Mouse (Mus musculus) midbrain, embryonic 16.5 days (tissue): ENCODE measurements around the gene Pbx1. TPM values are rescaled to one million over a fixed set of nuclear protein-coding genes. Genes with fewer than 3 reads are reported as not detected.

Source experiments
- ATAC-seq: fragments of 200-750 bp; cut with Nextera tagmentation; 2 replicates; pipeline ENCODE4 v1.8.0; 2017; ENCODE audit warnings: moderate TSS enrichment
- H3K27ac ChIP-seq: fragments of 300-500 bp; sonication (generic); 2 replicates; pipeline ENCODE4 v1.5.1; 2014; ENCODE audit warnings: mild to moderate bottlenecking, low read length, mixed read lengths
- H3K27me3 ChIP-seq: fragments of 300-500 bp; sonication (generic); 2 replicates; pipeline ENCODE4 v1.6.1; 2014; ENCODE audit warnings: low read depth, low read length, mixed read lengths; ENCODE audit not compliant: control insufficient read depth, insufficient read depth
- H3K36me3 ChIP-seq: fragments of 300-500 bp; sonication (generic); 2 replicates; pipeline ENCODE4 v1.6.1; 2014; ENCODE audit warnings: mild to moderate bottlenecking, low read length, moderate library complexity, mixed read lengths; ENCODE audit not compliant: control insufficient read depth, insufficient read depth
- H3K4me1 ChIP-seq: fragments of 300-500 bp; sonication (generic); 2 replicates; pipeline ENCODE4 v1.6.1; 2014; ENCODE audit warnings: mild to moderate bottlenecking, low read length, mixed read lengths; ENCODE audit not compliant: control insufficient read depth, insufficient read depth
- H3K4me2 ChIP-seq: fragments of 300-500 bp; sonication (generic); 2 replicates; pipeline ENCODE4 v1.6.1; 2014; ENCODE audit warnings: mild to moderate bottlenecking, low read length, mixed read lengths
- H3K4me3 ChIP-seq: fragments of 300-500 bp; sonication (generic); 2 replicates; pipeline ENCODE4 v1.5.1; 2014; ENCODE audit warnings: low read depth, mild to moderate bottlenecking, low read length, moderate library complexity, mixed read lengths
- H3K9ac ChIP-seq: fragments of 300-500 bp; sonication (generic); 2 replicates; pipeline ENCODE4 v1.6.1; 2014; ENCODE audit warnings: low read depth, low read length, mixed read lengths
- H3K9me3 ChIP-seq: fragments of 300-500 bp; sonication (generic); replicated peaks from 2 replicates; pipeline ENCODE4 v1.6.1; 2014; ENCODE audit warnings: mild to moderate bottlenecking, low read length, mixed read lengths; ENCODE audit not compliant: control insufficient read depth, poor library complexity, severe bottlenecking
- WGBS: fragments of 180-500 bp; shearing (Covaris S2); extraction: QIAGEN DNeasy Blood & Tissue Kit; methylation state at CpG from one replicate; pipeline ENCODE4 v1.1.7; 2014; 5-methylcytosine and 5-hydroxymethylcytosine counted together
- polyA plus RNA-seq: library from polyadenylated mRNA; unstranded; fragments of >200 nt; fragmentation: Nextera tagmentation; extraction: Ambion mirVana; gene quantifications from 2 replicates; pipeline ENCODE4 v1.2.1, GENCODE M21; 2015

The Pbx1 gene
- polyA plus RNA-seq, 1 experiment from 2014 or later: 71.8 TPM

GRCm38 (mm10) chr1:168133696-168134095, 298.4 kb downstream of the Pbx1 start:
- no peak overlapping the region for H3K9ac ChIP-seq
- H3K27ac ChIP-seq: no peak overlapping the region
- H3K9me3 ChIP-seq: no peaks in the 10 kb centered on the region
- peaks cover 5% of the 10 kb centered on the region; the same call in 1 of the 2 replicates for H3K4me1 ChIP-seq
- no peak for ATAC-seq
- no peaks in the 10 kb centered on the region for H3K36me3 ChIP-seq
- H3K4me3 ChIP-seq: no peak overlapping the region
- no peaks in the 10 kb centered on the region for H3K27me3 ChIP-seq
- no peak overlapping the region for H3K4me2 ChIP-seq

GRCm38 (mm10) chr1:168128004-168128403, 304.1 kb downstream of the Pbx1 start:
- no peak overlapping the region for H3K27ac ChIP-seq

GRCm38 (mm10) chr1:168124643-168125490, 307.2 kb downstream of the Pbx1 start:
- WGBS: 52% methylated on average over 5 of the region's 5 CpGs
- Histone ChIP-seq H3K27me3 (no peaks in the 10 kb centered on the region), H3K27ac (no peak overlapping the region), H3K4me3 (no peak overlapping the region), H3K36me3 (no peaks in the 10 kb centered on the region; the same call in 1 of the 2 replicates), H3K9me3 (no peaks in the 10 kb centered on the region), H3K4me1 (peaks cover 6% of the 10 kb centered on the region), H3K4me2 (no peak overlapping the region), H3K9ac (no peak overlapping the region)
- no peak for ATAC-seq

More at GRCm38 (mm10) chr1:168128004-168128403, 304.1 kb downstream of the Pbx1 start:
- Histone ChIP-seq H3K4me2 (no peak overlapping the region), H3K36me3 (no peaks in the 10 kb centered on the region), H3K9ac (0 out of 2 replicates have a peak overlapping the region, but pooled peaks have one; percentile 12), H3K4me3 (no peak overlapping the region), H3K27me3 (no peaks in the 10 kb centered on the region), H3K4me1 (peaks cover 6% of the 10 kb centered on the region), H3K9me3 (no peaks in the 10 kb centered on the region)
- 16% methylated on average over 4 of the region's 4 CpGs for WGBS
- no peak for ATAC-seq

GRCm38 (mm10) chr1:168118077-168118476, 314.0 kb downstream of the Pbx1 start:
- no peaks in the 10 kb centered on the region for H3K27me3 ChIP-seq
- WGBS: 81% methylated on average over 5 of the region's 5 CpGs
- H3K4me1 ChIP-seq: no peaks in the 10 kb centered on the region
- no peak for ATAC-seq
- no peak overlapping the region for H3K4me3 ChIP-seq
- no peaks in the 10 kb centered on the region for H3K9me3 ChIP-seq
- H3K9ac ChIP-seq: no peak overlapping the region
- H3K36me3 ChIP-seq: no peaks in the 10 kb centered on the region; the same call in 1 of the 2 replicates
- no peak overlapping the region for H3K27ac ChIP-seq
- no peak overlapping the region for H3K4me2 ChIP-seq

- no peak overlapping the region for H3K27ac ChIP-seq
- H3K9me3 ChIP-seq: no peaks in the 10 kb centered on the region
- no peaks in the 10 kb centered on the region; the same call in 1 of the 2 replicates for H3K36me3 ChIP-seq
- H3K27me3 ChIP-seq: no peaks in the 10 kb centered on the region
- WGBS: 79% methylated on average over 4 of the region's 4 CpGs
- H3K4me2 ChIP-seq: no peak overlapping the region
- H3K4me3 ChIP-seq: no peak overlapping the region
- ATAC-seq: no peak
- H3K9ac ChIP-seq: no peak overlapping the region
- H3K4me1 ChIP-seq: no peaks in the 10 kb centered on the region
These were observed 314.7 kb downstream of the Pbx1 start for GRCm38 (mm10) chr1:168117367-168117766.

- ATAC-seq: no peak
- Histone ChIP-seq H3K27me3 (no peaks in the 10 kb centered on the region), H3K9ac (no peak overlapping the region), H3K4me2 (no peak overlapping the region), H3K4me3 (no peak overlapping the region), H3K36me3 (no peaks in the 10 kb centered on the region), H3K27ac (no peak overlapping the region), H3K9me3 (no peaks in the 10 kb centered on the region), H3K4me1 (no peaks in the 10 kb centered on the region)
- 86% methylated on average over 8 of the region's 8 CpGs for WGBS
These were observed 322.3 kb downstream of the Pbx1 start for GRCm38 (mm10) chr1:168109797-168110196.

- Histone ChIP-seq H3K4me1 (no peaks in the 10 kb centered on the region), H3K4me2 (no peak overlapping the region), H3K4me3 (no peak overlapping the region), H3K36me3 (no peaks in the 10 kb centered on the region), H3K27ac (no peak overlapping the region), H3K9ac (no peak overlapping the region), H3K9me3 (no peaks in the 10 kb centered on the region), H3K27me3 (no peaks in the 10 kb centered on the region)
- no peak for ATAC-seq
- WGBS: 67% methylated on average over 2 of the region's 2 CpGs
These were observed 328.2 kb downstream of the Pbx1 start for GRCm38 (mm10) chr1:168103821-168104220.

GRCm38 (mm10) chr1:168101514-168101913, 330.6 kb downstream of the Pbx1 start:
- no peaks in the 10 kb centered on the region for H3K4me1 ChIP-seq
- H3K4me2 ChIP-seq: no peak overlapping the region
- H3K27ac ChIP-seq: no peak overlapping the region
- no peak overlapping the region for H3K4me3 ChIP-seq
- no peaks in the 10 kb centered on the region for H3K36me3 ChIP-seq
- no peak for ATAC-seq
- WGBS: 56% methylated on average over 3 of the region's 3 CpGs
- H3K9ac ChIP-seq: no peak overlapping the region
- no peaks in the 10 kb centered on the region for H3K27me3 ChIP-seq
- H3K9me3 ChIP-seq: no peaks in the 10 kb centered on the region

- H3K4me3 ChIP-seq: no peak overlapping the region
- 34% methylated on average over 2 of the region's 2 CpGs for WGBS
- ATAC-seq: no peak
- no peaks in the 10 kb centered on the region for H3K36me3 ChIP-seq
- H3K9me3 ChIP-seq: no peaks in the 10 kb centered on the region
- H3K27me3 ChIP-seq: no peaks in the 10 kb centered on the region
- H3K27ac ChIP-seq: no peak overlapping the region
- no peaks in the 10 kb centered on the region for H3K4me1 ChIP-seq
- H3K4me2 ChIP-seq: no peak overlapping the region
- no peak overlapping the region for H3K9ac ChIP-seq
These were observed 333.3 kb downstream of the Pbx1 start for GRCm38 (mm10) chr1:168098806-168099205.
